In the genomic region with DNA sequence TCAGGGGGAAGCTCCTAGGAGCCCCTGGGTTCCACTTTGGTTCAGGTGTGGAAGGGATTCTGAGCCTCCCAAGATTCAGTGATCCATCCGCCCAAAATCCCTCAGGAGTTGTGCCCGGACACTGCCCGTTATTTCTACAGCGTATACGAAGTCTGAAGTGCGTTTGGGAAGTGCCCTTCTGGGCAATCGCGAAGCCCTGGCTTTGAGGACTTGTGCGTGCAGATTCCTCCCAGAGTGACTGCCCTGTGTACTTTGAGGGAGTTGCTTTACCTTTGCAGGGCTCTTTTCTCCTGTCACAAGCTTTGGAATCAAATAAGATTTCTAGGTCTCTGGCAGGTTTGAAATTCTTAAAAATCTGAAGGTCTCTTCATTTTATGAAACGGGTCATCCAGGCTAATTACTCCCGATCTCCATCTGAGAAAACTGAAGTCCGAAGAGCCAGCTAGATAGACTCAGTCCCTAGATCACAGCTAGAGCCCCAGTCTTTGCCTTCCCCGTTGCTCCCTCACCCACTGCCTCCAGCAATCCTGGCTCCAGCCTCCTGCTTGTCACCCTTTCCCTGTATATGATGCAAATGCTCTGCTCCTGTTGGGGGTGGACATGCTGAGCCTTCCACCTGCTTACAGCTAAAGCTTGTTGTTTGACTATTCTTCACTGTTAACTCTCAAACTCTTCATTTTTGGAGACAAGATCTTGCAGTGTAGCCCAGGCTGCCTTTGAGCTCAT, we compare ENCODE assay signal across 8 mouse cellular contexts. TPM values are rescaled to one million over a fixed set of nuclear protein-coding genes. Genes with fewer than 3 reads are reported as not detected.
A peak's percentile ranks its signal among the peaks of the same experiment; 100 is the strongest.
DNase-seq lines count a peak whose midpoint lies in the region; ATAC-seq and TF ChIP-seq lines count a peak whose summit lies in the region.

No protein-coding gene starts in this region.

- no peaks in the 10 kb centered on the region for H3K9me3 ChIP-seq in ES-Bruce4 (replicated peaks; ENCODE audit: control insufficient read depth, insufficient read depth, low read length, poor library complexity, severe bottlenecking)
- H3K9me3 ChIP-seq in forebrain, embryonic 15.5 days = no peaks in the 10 kb centered on the region
- H3K9me3 ChIP-seq in liver, embryonic 16.5 days (replicated peaks; ENCODE audit: control insufficient read depth, low read length) = no peaks in the 10 kb centered on the region

- TF ChIP-seq POLR2A in ES-Bruce4 (IDR thresholded peaks at IDR 0.05; ENCODE audit: insufficient read depth, low read length) = no peak

- no peaks in the 10 kb centered on the region for H3K36me3 ChIP-seq in ES-Bruce4 (ENCODE audit: control insufficient read depth, insufficient read depth, low read length, poor library complexity, severe bottlenecking)
- no peaks in the 10 kb centered on the region for H3K36me3 ChIP-seq in forebrain, embryonic 15.5 days
- no peaks in the 10 kb centered on the region for H3K36me3 ChIP-seq in liver, embryonic 16.5 days (ENCODE audit: control insufficient read depth, insufficient read depth)

- H3K4me2 ChIP-seq in forebrain, embryonic 15.5 days (replicated peaks) = peak overlapping the region; percentile 83
- peak overlapping the region; percentile 94 for H3K4me2 ChIP-seq in liver, embryonic 16.5 days (ENCODE audit: low read depth, low read length)

- peak overlapping the region; percentile 54 for H3K9ac ChIP-seq in ES-Bruce4 (ENCODE audit: low read depth, poor library complexity, severe bottlenecking)
- H3K9ac ChIP-seq in forebrain, embryonic 15.5 days (replicated peaks) = no peak overlapping the region
- peak overlapping the region; percentile 85 for H3K9ac ChIP-seq in liver, embryonic 16.5 days (ENCODE audit: low read depth, low read length)

- WGBS in forebrain, embryonic 15.5 days = 8% methylated on average over 13 of the region's 13 CpGs
- 9% methylated on average over 13 of the region's 13 CpGs for WGBS in liver, embryonic 16.5 days (ENCODE audit: insufficient replicate concordance)

- TF ChIP-seq CTCF in ES-Bruce4 (IDR thresholded peaks at IDR 0.05; ENCODE audit: low read depth, low read length) = no peak

- intact Hi-C loops in heart, postnatal 25 days (cut with DNase I) = no loop called here
- intact Hi-C loops in left cerebral cortex, postnatal 10 days (cut with DNase I) = no loop called here

- no peaks in the 10 kb centered on the region for H3K4me1 ChIP-seq in ES-Bruce4 (ENCODE audit: control insufficient read depth, insufficient read depth, low read length)
- H3K4me1 ChIP-seq in forebrain, embryonic 15.5 days = peaks cover 16% of the 10 kb centered on the region
- peaks cover 16% of the 10 kb centered on the region for H3K4me1 ChIP-seq in liver, embryonic 16.5 days (ENCODE audit: control insufficient read depth, low read depth, low read length)

- no peak for TF ChIP-seq EP300 in ES-Bruce4 (IDR thresholded peaks at IDR 0.05; ENCODE audit: insufficient read depth, low read depth, low read length)

- H3K27ac ChIP-seq in ES-Bruce4 (ENCODE audit: insufficient read depth, low read length) = no peak overlapping the region
- no peak overlapping the region for H3K27ac ChIP-seq in forebrain, embryonic 15.5 days (replicated peaks)
- H3K27ac ChIP-seq in liver, embryonic 16.5 days (ENCODE audit: low read length) = peak overlapping the region; percentile 43

- DNase-seq in heart, adult 11 months = peak; percentile 86
- DNase-seq in heart, postnatal 25 days (ENCODE audit: low spot score) = no peak
- no peak for DNase-seq in right cerebral cortex, postnatal 10 days (ENCODE audit: low spot score in 2 of 2)
- no peak for DNase-seq in frontal cortex, postnatal 10 days (ENCODE audit: low spot score in 2 of 2)
- no peak for DNase-seq in left cerebral cortex, postnatal 10 days (ENCODE audit: extremely low spot score in 1 of 2, low spot score in 2 of 2)

- no peaks in the 10 kb centered on the region for H3K27me3 ChIP-seq in ES-Bruce4 (ENCODE audit: control insufficient read depth, insufficient read depth, low read length, poor library complexity, severe bottlenecking)
- H3K27me3 ChIP-seq in forebrain, embryonic 15.5 days = 0 out of 2 replicates have a peak, but pooled peaks cover 8% of the 10 kb centered on the region
- H3K27me3 ChIP-seq in liver, embryonic 16.5 days (ENCODE audit: control insufficient read depth, insufficient read depth, low read depth, low read length) = no peaks in the 10 kb centered on the region; the same call in 1 of the 2 replicates

- peak overlapping the region; percentile 70 for H3K4me3 ChIP-seq in ES-Bruce4 (ENCODE audit: low read depth, low read length)
- peak overlapping the region; percentile 72 for H3K4me3 ChIP-seq in forebrain, embryonic 15.5 days
- H3K4me3 ChIP-seq in liver, embryonic 16.5 days (ENCODE audit: low read depth, low read length) = peak overlapping the region; percentile 91

- ATAC-seq in forebrain, embryonic 15.5 days (replicated peaks) = no peak
- no peak for ATAC-seq in liver, embryonic 16.5 days (ENCODE audit: low read depth)

RNA-seq across cellular contexts. Expression of a gene that starts 1.0 kb away (rescaled TPM):
- total RNA-seq in heart, postnatal 25 days (2021) = 10 to 100 TPM; 30.9 to 36.8 TPM
- 7.9 TPM in 2 replicates for polyA plus RNA-seq in ES-Bruce4 (2011; ENCODE audit: insufficient read depth, insufficient read length, low read depth, missing spikeins)
- 26.8 and 28.4 TPM in 2 replicates for polyA plus RNA-seq in forebrain, embryonic 15.5 days (2015; fragmentation: Nextera tagmentation; extraction: Ambion mirVana)
- polyA plus RNA-seq in liver, embryonic 16.5 days (2015; fragmentation: Nextera tagmentation; extraction: Ambion mirVana) = 88.7 and 118 TPM in 2 replicates
- 10 to 100 TPM; 46.8 to 50.8 TPM for total RNA-seq in left cerebral cortex, postnatal 10 days (2021)

RNA-seq across cellular contexts. Expression of a gene that starts 12.9 kb away (rescaled TPM):
- total RNA-seq in heart, postnatal 25 days (2021) = under 1 TPM in 1 of 2 experiments, not detected in 1; 0.22 TPM
- not detected in 2 replicates for polyA plus RNA-seq in ES-Bruce4 (2011; ENCODE audit: insufficient read depth, insufficient read length, low read depth, missing spikeins)
- polyA plus RNA-seq in forebrain, embryonic 15.5 days (2015; fragmentation: Nextera tagmentation; extraction: Ambion mirVana) = not detected in 2 replicates
- 0.18 and 0.45 TPM in 2 replicates for polyA plus RNA-seq in liver, embryonic 16.5 days (2015; fragmentation: Nextera tagmentation; extraction: Ambion mirVana)
- total RNA-seq in left cerebral cortex, postnatal 10 days (2021) = not detected

RNA-seq across cellular contexts. Expression of a gene that starts 34.0 kb away (rescaled TPM):
- total RNA-seq in heart, postnatal 25 days (2021) = 1 to 10 TPM; 5.0 to 6.7 TPM
- polyA plus RNA-seq in ES-Bruce4 (2011; ENCODE audit: insufficient read depth, insufficient read length, low read depth, missing spikeins) = not detected in 2 replicates
- 1.5 and 1.8 TPM in 2 replicates for polyA plus RNA-seq in forebrain, embryonic 15.5 days (2015; fragmentation: Nextera tagmentation; extraction: Ambion mirVana)
- 0.20 and 0.32 TPM in 2 replicates for polyA plus RNA-seq in liver, embryonic 16.5 days (2015; fragmentation: Nextera tagmentation; extraction: Ambion mirVana)
- 10 to 100 TPM; 13.3 to 16.6 TPM for total RNA-seq in left cerebral cortex, postnatal 10 days (2021)
